Comparison of ENCODE assay signal across 8 mouse cellular contexts in genomic region chr12:75352410-75352809, GRCm38 (mm10). TPM values are rescaled to one million over a fixed set of nuclear protein-coding genes. Genes with fewer than 3 reads are reported as not detected.
DNase-seq lines count a peak whose midpoint lies in the region; ATAC-seq lines count a peak whose summit lies in the region.

No protein-coding gene starts in this region.

- no peaks in the 10 kb centered on the region for H3K27me3 ChIP-seq in kidney, embryonic 15.5 days
- no peaks in the 10 kb centered on the region for H3K27me3 ChIP-seq in midbrain, embryonic 13.5 days

- no peaks in the 10 kb centered on the region for H3K36me3 ChIP-seq in kidney, embryonic 15.5 days
- no peaks in the 10 kb centered on the region for H3K36me3 ChIP-seq in midbrain, embryonic 13.5 days

- intact Hi-C loops in heart, postnatal 25 days (cut with DNase I) = loop anchor here (5.0 kb wide), 1 partner anchor 40 kb away; no protein-coding TSS in a partner anchor
- intact Hi-C loops in left cerebral cortex, postnatal 14 days (cut with DNase I) = no loop called here

- H3K4me1 ChIP-seq in kidney, embryonic 15.5 days = peaks cover 20% of the 10 kb centered on the region
- H3K4me1 ChIP-seq in midbrain, embryonic 13.5 days (replicated peaks) = no peaks in the 10 kb centered on the region

- DNase-seq in heart, adult 11 months = peak; percentile 97
- DNase-seq in heart, postnatal 25 days (ENCODE audit: low spot score) = no peak
- DNase-seq in gastrocnemius, postnatal 10 days = peak; percentile 57
- DNase-seq in ovary, adult 18-20 months (ENCODE audit: low spot score) = peak; percentile 54
- DNase-seq in spleen, postnatal 36 days (ENCODE audit: low spot score in 2 of 2) = no peak
- DNase-seq in left cerebral cortex, postnatal 14 days (ENCODE audit: low spot score in 2 of 2) = no peak

- peak overlapping the region; percentile 37 for H3K27ac ChIP-seq in kidney, embryonic 15.5 days
- no peak overlapping the region for H3K27ac ChIP-seq in midbrain, embryonic 13.5 days

- WGBS in kidney, embryonic 15.5 days = 15% methylated on average over 6 of the region's 6 CpGs
- 65% methylated on average over 6 of the region's 6 CpGs for WGBS in midbrain, embryonic 13.5 days

- ATAC-seq in kidney, embryonic 15.5 days (replicated peaks; ENCODE audit: low FRiP score) = peak; percentile 77
- ATAC-seq in midbrain, embryonic 13.5 days = no peak

- 0 out of 2 replicates have a peak overlapping the region, but pooled peaks have one; percentile 8 for H3K4me2 ChIP-seq in kidney, embryonic 15.5 days
- no peak overlapping the region for H3K4me2 ChIP-seq in midbrain, embryonic 13.5 days (replicated peaks)

- no peak overlapping the region for H3K4me3 ChIP-seq in kidney, embryonic 15.5 days (replicated peaks)
- H3K4me3 ChIP-seq in midbrain, embryonic 13.5 days (replicated peaks) = no peak overlapping the region

- H3K9me3 ChIP-seq in kidney, embryonic 15.5 days (replicated peaks) = no peaks in the 10 kb centered on the region
- no peaks in the 10 kb centered on the region for H3K9me3 ChIP-seq in midbrain, embryonic 13.5 days

- H3K9ac ChIP-seq in kidney, embryonic 15.5 days = no peak overlapping the region
- H3K9ac ChIP-seq in midbrain, embryonic 13.5 days (replicated peaks) = no peak overlapping the region

RNA-seq across cellular contexts. Expression of gene Rhoj, which starts 44.3 kb away (rescaled TPM):
- 10 to 100 TPM; 32.2 to 41.4 TPM for total RNA-seq in heart, postnatal 25 days (2021)
- 10 to 100 TPM; 37.9 to 38.6 TPM for total RNA-seq in gastrocnemius, postnatal 10 days (2021)
- polyA plus RNA-seq in kidney, embryonic 15.5 days (2015; fragmentation: Nextera tagmentation; extraction: Ambion mirVana) = 48.5 and 59.7 TPM in 2 replicates
- total RNA-seq in left cerebral cortex, postnatal 14 days (2021) = 1 to 10 TPM; 6.8 to 8.5 TPM
- polyA plus RNA-seq in midbrain, embryonic 13.5 days (2015; fragmentation: Nextera tagmentation; extraction: Ambion mirVana) = 17.9 and 23.5 TPM in 2 replicates

Comparison
In these comparisons a context has a peak if more than half of its experiments do, and no peak if none do; other contexts are left out.
1. DNase-seq: peak in heart, adult 11 months (single experiment), gastrocnemius, postnatal 10 days (single experiment) and ovary, adult 18-20 months (single experiment); none in heart, postnatal 25 days (single experiment), spleen, postnatal 36 days (0 of 2) and left cerebral cortex, postnatal 14 days (0 of 2).